Mouse (Mus musculus) myocyte (in vitro differentiated cells): ENCODE data around the gene Ptpn1.

Experiments
- CEBPB ChIP-seq: IDR thresholded peaks from 2 replicates; pipeline ENCODE4 v1.6.1; 2011; ENCODE audit warnings: mild to moderate bottlenecking, moderate library complexity; ENCODE audit not compliant: poor library complexity, insufficient read depth, severe bottlenecking
- E2F4 ChIP-seq: IDR thresholded peaks from one replicate; pipeline ENCODE4 v1.6.1; 2011; ENCODE audit warnings: mild to moderate bottlenecking, control low read depth, moderate library complexity; ENCODE audit not compliant: insufficient read depth
- MAX ChIP-seq: IDR thresholded peaks from one replicate; pipeline ENCODE4 v1.6.1; 2011; ENCODE audit warnings: low read depth, mild to moderate bottlenecking, control low read depth
- MYOG ChIP-seq, 3 experiments: IDR thresholded peaks; one replicate each; pipeline ENCODE4 v1.6.1; 2011; ENCODE audit warnings: control low read depth in 2 of 3, low read depth in 2 of 3, mild to moderate bottlenecking in 2 of 3; ENCODE audit not compliant: insufficient read length in 2 of 3, control insufficient read depth in 1 of 3, insufficient read depth in 1 of 3
- POLR2A ChIP-seq: IDR thresholded peaks from one replicate; pipeline ENCODE4 v1.6.1; 2011; ENCODE audit warnings: low read depth, mild to moderate bottlenecking, control low read depth, moderate library complexity; ENCODE audit not compliant: insufficient read length
- POLR2AphosphoS2 ChIP-seq: IDR thresholded peaks from one replicate; pipeline ENCODE4 v1.6.1; 2011; ENCODE audit warnings: low read depth, control low read depth; ENCODE audit not compliant: insufficient read length
- TCF12 ChIP-seq: IDR thresholded peaks from one replicate; pipeline ENCODE4 v1.6.1; 2011; ENCODE audit warnings: mild to moderate bottlenecking, control low read depth; ENCODE audit not compliant: poor library complexity, insufficient read depth, severe bottlenecking
- TCF3 ChIP-seq: IDR thresholded peaks from one replicate; pipeline ENCODE4 v1.6.1; 2011; ENCODE audit warnings: low read depth, control low read depth; ENCODE audit not compliant: insufficient read length
- USF1 ChIP-seq: IDR thresholded peaks from one replicate; pipeline ENCODE4 v1.6.1; 2011; ENCODE audit warnings: low read depth, mild to moderate bottlenecking, control low read depth, moderate library complexity

DNA sequence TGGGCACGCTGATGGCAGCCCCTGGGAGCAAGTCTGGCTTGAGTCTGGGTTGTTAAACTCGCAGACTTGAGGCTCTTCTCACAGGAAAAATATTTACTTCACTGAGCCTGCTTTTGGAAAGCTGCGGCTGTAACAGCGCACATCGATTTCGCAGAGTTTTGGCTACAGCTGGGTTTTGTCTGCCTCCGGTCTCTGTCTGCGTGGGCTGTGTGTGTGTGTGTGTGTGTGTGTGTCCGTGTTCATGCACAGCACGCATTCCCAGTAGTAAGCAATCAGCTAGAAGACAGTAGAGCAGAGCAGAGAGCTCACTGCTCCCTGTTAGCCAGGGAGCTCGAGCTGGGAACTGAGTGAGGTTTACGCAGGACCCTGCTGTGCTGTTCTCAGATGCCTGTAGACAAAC lies 93.3 kb downstream of the Ptpn1 start:
- TF ChIP-seq TCF12: no peak
- TF ChIP-seq POLR2AphosphoS2: no peak
- TF ChIP-seq MAX: no peak
- TF ChIP-seq E2F4: no peak
- no peak for TF ChIP-seq POLR2A
- TF ChIP-seq USF1: no peak
- no peak for TF ChIP-seq TCF3
- TF ChIP-seq MYOG (IDR thresholded peaks at IDR 0.05; ENCODE audit: control insufficient read depth in 1 of 3, insufficient read depth in 1 of 3, insufficient read length in 2 of 3, low read depth in 2 of 3): no peak
- TF ChIP-seq CEBPB: no peak
